Mouse (Mus musculus) cerebellum, adult 9-11 months (tissue): ENCODE measurements around the gene Ttll10.
A peak's percentile ranks its signal among the peaks of the same experiment; 100 is the strongest.

Experiments used
- DNase-seq: peaks from one replicate; pipeline ENCODE4 v3.0.0; 2022

Ttll10 gene

DNA sequence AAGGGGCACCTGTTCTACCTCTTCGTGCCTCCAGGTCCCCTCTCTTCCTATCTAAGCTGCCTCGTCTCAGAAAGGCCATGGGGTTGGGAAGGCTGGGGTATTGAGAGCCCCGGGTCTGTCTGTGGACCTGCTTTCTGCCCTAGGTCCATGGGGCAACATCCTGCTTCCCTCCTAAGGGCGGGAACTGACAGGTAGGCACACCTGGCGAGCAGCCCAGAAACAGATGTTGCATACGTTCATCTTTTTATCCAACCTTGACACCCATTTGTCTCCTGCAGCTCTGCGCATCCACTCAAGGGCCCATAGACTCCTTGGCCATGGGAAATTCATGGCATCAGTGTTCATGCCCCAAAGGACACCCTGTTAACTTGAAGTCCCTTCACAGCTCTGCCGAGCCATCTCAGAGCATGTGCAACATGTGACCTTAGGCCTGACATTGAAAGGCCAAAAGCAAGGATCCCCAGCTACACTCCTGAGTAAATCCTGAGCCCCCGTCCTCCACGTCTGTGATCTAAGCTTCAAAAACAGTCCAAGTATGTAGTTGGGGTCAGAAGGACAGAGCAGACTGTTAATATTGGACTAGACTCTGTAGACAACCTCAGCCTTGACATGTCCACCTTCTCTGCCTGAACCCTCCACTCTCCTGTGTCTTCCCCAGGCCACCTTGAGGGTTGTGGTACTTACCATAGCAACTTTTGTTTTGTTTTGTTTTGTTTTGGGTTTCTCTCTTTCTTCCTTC, 6.1 kb upstream of the Ttll10 start:
- no peak for DNase-seq

DNA sequence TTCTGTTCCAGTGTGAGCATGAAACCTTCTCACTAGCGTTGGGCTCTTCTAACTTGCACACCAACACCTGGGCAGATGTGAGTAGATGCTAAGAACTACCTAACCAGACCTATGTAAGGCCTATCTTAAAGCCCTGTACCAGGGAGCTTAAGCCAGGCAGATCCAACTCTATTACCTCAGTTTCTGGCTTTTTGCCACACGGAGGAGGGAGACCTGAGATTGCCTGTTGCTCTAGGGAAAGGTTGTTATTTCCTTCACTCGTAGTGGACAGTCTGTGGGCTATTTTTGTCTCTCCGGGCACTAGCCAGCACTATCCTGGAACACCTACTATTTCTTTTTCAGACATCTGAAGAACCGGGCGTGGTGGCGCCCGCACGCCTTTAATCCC, 5.3 kb upstream of the Ttll10 start:
- DNase-seq = no peak

DNA sequence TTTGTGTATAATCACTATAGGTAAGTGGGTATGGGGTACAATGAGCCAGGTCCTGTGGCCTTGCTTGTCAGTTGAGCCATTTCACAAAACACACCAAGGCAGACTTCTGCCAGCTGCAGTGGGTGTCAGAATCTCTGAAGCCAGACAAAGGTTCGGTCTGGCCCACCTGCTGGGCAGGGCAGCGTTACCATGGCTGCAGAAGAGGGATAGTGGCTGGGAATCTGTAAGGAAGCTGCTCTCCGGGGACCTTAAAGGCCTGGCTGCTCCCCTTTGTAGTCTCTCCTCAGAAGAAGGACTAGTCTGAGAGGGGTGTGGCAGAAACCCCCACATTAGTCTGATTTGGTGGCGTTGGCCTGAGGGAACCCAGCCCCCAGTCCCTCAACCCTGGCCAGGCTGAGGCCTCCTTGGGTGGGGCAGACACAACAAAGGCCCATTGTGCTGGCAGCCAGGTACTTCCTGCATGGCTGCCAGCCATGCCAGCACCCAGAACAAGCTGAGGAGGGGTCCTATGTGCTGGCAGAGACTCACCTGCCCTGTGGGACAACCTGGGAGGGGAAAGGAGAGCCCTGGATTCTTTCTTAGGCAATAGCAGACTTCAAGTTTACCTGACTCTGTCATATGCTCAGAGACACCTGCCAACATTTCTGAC, 4.8 kb upstream of the Ttll10 start:
- no peak for DNase-seq

DNA sequence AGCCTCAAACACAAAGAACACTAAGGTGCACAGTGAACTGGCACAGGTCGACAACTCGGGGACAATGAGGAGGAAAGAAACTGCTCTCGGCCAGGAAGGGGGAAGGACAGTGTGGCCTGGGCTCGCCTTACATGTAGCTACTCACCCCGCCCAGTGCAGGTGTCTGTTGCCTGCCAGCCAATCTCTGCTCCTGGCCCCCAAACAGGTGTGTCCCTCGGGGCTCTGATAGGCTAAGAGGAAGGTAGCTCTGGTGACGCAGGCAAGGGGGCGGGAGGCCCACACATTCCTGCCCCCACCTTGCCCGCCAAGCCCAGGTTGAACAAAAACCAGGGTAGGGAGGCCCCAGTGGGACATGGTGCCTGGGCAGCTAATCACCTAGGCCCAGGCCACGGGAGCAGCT, 499 bp upstream of the Ttll10 start:
- DNase-seq = no peak

DNA sequence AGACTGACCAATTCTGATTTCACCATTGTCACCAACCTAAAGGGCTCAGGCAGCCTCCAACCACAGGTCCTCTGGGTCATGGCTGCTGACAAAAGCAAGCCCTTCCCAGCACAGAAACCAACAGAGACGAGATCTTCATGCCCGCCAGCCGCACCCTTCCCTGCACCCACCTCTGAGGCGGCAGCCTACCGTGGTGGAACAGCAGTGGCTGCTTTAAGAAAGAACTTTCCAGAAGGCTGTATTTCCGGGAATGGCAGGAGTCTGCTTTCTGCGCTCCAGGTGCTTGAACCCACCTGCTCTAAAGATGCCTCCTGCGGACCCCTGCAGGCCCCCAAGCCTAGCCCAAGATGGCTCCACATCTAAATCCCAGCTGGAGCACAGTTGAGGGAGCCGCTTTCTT, 388 bp downstream of the Ttll10 start:
- no peak for DNase-seq

DNA sequence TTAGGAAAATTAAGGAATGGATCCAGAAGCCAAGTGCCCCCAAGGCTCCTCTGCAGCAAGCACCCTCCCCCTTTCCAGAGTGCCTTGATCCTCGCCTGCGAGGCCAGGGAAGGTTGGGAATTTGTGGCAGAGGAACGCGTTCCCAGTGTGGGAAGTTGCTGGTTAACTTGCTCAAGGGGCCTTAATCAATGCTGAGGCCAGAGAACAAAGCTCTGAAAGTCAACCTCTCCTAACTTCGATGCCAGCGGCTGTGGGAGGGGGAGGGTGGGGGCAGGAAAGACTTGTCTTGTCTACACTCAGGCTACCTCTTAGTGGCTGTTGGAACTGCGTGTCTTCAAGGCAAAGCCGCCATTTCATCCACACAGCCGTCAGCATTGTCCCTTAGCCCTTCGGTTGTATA, 1.5 kb downstream of the Ttll10 start:
- DNase-seq = no peak

DNA sequence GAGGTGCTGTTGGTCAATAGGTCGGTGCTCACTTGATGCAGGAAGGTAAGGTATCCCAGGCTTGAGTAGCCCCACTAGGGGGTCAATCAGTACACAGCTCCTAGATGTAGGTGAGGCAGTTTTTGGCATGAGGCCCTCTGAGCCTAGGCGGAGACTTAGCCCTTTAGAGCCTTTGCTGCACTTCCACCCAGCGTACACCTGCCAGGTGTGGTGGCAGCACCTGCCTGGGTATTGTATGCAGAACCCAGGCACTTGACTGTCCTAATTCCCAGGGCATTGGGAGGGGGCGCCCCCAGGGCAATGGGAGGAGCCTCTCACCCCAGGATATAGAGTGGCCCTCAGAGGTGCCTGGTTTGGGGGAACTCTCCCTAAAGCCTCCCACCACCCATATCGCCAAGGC, 4.0 kb downstream of the Ttll10 start:
- DNase-seq = no peak

DNA sequence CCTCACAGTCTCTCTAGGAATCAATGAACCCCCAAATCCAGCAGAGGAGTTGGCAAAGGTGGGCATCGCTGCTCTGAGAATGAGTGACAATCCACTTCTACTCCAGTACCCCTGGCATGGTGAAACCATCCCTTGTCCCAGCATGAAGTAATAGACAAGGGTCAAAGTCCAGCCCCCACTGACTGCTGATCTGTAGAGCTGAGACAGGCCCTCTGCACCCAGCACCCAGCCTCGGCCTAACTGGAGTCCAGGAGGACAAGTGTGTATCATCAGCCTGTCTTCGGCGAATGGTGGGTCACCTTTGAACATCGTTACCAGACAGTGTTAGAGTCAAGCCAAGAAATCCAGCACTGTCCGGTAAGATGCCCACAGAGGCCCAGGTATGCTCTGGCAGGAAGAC, 4.6 kb downstream of the Ttll10 start:
- DNase-seq = no peak

DNA sequence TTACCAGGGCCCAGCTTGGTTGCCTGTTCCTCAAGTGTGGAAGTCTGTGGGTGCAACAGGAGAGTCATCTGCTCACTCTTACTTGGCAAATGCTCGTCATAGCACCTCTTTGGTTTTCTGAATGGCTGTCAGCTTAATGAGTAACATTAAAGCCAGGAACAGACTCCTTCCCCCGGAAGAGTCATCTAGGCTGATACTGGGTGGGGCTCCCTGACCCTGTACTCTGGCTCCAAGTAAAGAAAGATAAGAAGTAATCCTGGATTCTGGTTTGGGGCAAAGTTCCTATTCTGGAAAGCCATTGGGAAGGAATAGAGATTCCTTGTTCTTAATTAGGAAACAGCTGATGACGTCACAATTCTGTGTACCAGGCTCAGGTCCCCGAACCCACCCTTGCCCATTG, 5.1 kb downstream of the Ttll10 start:
- no peak for DNase-seq

DNA sequence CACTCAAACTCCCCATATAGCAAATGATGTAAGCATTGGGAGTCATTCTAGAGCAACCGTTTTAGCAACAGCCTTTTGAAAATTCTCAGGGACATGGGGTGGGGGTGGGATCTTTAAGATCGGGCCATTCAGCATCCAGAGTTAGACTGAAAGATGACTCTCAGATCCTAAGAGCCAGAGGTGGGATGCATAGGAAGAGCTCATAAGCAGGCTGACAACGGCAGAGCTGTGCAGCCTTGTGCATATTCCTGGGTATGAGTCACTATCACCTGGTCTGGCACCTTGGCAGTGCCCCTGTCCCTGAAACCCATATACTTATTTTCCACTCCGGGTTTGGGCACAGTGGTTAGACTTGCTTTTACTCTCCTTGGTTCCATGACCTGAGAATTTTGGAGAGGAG, 6.1 kb downstream of the Ttll10 start:
- DNase-seq = no peak

DNA sequence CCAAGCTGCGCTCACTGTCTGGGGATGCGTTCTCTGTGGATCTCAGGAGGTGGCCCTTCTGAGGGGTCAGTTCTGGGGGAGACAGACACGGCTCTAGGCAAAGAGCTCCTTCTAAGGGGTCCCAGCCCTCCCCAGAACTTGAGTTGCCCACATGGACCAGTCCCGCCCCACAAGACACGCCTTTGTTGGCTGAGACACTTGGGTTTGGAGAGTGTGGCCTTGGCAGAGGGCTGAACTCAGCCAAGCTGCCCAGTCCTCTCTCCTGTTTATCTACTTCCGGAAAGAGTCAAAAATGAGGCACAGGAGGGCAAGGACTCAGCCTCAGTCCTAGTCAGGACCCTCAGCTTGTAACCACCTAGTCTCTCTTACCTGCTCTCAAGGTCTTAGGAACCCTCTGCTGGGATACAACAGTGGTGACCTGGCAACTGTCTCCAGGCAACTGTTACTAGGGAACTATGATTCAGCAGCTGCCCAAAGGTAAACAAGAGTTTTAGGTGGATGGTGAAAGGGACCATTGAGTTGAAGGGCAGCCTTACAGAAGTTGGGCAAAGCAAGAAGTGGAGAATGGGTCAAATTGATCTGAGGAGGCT, 8.7 kb downstream of the Ttll10 start:
- no peak for DNase-seq

DNA sequence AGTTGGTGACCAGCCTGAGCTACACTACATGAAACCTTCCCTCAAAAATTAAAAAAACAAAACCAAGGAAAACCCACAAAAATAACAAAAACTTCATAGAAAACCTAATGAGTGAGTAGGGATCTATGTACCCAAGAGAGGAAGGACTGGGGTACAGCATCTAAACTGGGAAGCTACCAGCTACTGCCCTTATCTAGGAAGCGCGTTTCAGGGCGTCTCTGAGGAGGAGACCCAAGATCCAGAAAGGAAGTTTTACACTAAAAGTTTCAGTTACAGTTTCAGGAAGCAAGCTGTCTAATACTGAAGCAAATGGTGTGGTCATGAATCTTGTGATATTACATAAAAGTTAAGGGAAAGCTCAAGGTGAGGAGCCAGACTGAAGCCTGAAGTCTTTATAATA, 9.4 kb downstream of the Ttll10 start:
- no peak for DNase-seq

DNA sequence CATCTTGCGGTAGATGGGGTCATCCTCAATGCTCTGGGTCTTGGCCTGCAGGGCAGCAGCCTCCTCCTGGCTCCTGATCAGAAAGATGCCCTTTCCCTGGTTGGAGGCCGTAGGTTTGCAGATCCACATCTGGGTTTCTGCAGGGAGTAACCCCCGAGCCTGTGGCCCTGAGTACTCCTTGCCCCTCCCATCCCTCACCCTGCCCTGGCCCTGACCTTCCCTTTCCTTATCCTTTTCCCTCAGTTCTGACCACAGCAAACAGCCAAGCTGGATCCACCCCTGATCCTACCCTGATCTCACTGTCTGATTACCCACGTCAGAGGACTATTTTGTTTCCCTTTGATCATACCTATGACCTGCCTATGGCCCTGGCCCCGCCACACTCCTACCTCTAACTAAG, 14.5 kb downstream of the Ttll10 start:
- DNase-seq = no peak

DNA sequence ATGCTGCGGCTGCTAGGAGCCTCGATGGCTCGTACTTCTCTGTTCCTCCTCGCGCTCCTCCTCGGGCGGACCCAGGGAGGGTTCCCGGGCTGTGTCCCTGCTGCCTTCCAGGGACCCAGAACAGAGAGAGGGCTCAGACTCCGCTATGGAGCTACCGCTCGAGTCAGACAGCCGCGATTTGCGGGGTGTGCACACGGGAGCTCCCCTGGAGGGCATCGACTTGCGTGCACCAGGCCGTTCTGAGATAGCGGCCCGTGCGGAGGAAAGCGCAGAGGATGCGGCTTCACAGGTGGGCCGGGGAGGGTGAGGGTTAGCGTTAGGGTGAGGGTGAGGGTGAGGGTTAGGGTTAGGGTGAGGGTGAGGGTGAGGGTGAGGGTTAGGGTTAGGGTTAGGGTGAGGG, 24.3 kb downstream of the Ttll10 start:
- no peak for DNase-seq

DNA sequence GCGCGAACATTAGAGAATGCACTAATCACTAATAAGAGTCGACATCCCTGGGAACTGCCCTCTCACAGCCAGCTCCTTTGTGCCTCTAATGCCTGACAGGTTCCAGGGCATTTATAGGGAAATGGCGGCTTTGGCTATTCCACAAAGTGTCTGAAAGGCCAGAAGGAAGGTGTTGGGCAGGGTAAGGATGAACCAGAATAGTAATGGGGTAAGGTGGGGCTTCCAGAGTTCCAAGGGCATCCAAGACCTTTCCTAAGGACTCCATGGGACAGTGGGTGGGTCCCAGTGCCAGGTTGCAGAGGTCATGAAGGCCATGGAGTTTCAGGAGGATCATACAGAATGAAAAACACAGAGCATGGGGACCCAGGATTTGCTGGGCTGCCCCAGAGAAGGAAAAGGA, 24.9 kb downstream of the Ttll10 start:
- DNase-seq = no peak

DNA sequence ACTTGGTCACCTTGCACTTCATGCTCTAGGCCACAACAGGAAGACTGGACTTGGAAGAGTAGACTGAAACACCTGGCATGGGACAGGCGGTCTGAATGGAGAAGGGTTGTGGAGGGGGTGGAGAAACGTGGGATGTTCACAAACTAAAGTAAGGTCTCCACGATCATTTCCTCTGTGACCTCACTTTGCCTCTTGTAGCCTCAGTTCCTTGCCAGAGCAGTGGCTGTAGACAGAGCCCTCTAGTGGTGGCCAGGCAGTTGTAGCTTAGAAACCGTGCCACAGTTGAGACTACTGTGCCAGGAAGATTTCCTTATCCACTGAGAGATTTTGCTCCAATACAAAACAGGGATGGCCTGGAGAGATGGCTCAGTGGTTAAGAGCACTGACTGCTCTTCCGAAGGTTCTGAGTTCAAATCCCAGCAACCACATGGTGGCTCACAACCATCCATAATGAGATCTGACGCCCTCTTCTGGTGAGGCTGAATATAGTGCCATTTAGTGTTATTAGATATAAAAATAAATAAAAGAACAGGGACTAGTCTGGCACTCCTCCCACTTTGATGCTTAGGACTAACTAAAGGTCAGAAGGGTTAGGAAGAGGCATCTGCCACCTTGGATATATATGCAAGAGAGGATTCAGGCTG, 25.6 kb downstream of the Ttll10 start:
- peak; percentile 60 for DNase-seq

DNA sequence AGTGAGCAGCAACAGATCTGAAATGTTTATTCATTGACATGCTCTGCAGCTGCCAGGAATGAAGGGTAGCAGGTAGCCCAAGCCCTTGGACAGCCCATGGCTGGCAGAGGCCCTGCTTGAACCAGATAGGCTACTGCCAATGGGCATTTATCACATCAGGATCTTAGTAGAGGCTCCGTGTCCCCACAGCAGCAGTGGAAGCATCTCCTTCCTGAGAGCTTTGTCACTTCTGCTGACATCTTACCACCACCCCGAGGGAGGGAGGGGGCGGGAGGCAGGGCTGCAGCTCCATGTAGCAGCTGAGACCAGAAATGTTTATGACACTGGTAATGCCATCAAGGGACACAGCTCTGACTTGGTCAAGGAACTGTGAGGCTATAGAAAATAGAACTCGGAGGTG, 26.4 kb downstream of the Ttll10 start:
- peak; percentile 34 for DNase-seq

DNA sequence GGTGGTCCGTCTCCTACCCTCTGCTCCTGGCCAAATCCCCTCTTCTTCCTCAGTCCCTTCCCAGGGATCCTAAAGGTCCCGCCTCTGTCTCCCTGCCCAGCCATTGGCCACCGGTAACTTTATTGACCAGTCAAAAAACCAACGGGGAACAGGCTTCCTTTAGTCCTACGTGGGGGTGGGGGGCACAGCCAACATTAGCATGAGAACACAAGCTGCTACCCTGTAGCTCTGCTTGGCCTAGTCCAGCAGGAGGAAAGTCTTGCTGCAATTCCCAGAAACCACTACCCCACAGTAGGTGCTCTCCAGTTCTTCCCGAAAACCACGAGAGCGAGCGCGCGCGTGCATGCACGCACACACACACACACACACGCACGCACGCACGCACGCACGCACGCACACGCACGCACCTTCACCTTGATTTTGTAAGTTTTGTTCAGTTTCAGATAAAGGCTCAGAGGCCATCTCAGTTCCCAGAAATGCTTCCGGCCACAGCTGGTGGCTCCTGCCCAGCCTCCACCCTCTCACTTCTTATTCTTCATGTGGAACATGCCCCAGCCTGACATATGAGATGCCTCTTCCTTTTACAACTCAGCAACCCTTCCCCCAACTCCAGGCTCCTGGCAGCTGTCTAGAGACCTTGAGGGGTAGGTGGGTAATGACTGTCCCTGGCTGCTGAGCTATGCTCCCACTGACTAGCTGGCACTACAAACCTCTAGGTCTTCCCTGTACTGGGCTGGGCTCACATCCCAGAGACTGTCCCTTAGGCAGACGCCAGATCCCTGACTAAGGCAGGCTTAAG, 27.4 kb downstream of the Ttll10 start:
- DNase-seq = peak; percentile 90

DNA sequence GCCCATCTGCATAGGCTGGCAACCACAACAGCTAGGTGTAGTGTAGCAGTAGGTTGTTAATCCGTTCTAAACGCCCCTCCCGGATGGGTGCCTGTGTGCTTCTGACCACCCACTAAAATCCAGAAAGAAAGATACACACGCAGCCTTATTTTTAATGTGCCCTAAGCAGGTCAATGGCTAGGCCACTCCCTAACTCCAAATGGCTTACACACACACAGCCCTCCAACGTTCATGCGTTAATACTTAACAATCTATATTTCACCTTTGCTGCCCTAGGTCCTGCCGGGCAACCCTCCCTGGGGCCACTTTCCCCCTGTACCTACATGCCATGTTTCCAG, 28.0 kb downstream of the Ttll10 start:
- no peak for DNase-seq

DNA sequence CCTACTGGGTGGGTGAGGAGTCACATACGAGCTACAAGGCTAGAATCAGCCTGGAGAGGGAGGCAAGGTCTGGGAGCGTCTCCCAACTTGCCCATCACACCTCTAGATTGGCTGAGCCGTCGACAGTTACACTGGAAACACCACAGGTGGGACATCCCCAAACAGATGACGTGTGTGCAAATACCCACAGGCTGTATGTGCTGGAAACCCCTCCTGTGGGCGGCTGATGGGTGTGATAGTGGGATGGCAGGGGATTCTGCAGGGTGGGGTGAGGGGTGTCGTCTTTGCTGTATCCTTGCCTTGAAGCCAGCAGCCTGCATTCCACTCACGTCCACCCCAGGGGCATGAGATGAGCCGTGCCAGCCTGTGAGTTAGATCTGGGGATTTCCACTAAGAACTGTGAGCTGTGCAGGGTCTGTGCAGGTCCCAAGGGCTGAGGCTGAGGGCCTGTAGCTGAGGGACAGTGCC, 28.5 kb downstream of the Ttll10 start:
- peak; percentile 50 for DNase-seq

DNA sequence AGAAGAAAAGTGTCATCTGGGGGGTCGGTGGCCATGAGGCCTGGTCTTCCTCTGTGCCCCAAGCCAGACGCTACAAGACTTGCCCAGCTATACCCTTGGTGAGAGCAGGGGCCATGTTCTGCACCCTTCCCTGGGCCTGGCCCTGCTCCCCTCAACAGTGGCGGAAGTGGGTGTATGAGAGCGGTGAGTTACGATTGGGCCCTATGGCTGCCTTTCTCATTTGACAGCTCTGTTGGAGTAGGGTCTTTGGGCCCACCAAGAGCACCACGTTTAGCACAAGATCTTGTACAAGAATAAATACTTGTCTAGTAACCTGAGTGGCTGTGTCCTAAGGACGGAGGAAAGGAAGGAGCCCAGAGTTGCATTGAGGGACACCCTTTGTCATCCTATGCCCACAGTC, 30.6 kb downstream of the Ttll10 start:
- DNase-seq = no peak

DNA sequence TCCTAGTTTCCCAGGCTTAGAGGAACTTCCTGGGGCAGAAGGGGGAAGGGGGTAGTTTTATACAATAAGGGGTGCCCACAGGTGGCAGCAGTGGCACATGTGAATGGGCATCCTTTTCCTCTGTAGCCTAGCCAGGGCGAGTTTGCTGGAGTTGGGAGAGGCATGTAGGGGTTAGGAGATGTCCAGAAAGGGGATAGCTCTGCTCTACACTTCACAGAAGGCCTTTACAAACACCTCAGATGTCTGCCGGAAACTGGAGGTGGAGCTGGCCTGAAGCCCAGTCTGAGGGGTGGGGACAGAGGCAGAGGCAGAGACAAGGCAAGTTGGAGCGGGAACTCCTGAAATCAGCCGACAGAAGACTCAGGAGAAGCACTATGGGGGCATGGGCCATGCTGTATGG, 33.2 kb downstream of the Ttll10 start, which contains the start of gene Tnfrsf18:
Gene Tnfrsf18, plus strand, starts transcription at position 152 of the 400 bp plus-strand sequence.
- DNase-seq = peak; percentile 30

DNA sequence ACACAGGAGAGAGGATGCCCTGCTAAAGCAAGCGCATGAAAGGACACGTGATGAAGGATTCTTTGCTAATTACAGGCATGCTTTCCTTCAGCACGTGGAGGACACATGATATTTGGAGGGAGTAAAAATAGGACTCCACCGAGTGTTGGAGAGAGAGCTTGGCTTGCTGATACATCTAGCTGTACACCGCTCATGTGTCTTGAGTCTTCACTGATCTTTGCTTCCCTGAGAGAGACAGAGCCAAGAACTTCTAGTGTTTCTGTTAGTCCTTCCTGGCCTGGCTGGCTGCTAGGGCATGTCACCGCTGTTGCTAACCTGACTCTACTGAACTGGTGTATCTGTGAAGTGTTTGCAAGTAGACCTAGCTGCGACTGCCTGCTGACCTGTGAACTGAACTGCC, 35.0 kb downstream of the Ttll10 start:
- DNase-seq = no peak
